Mouse (Mus musculus): Measurements from ENCODE around the gene Snx8. TPM values are rescaled to one million over a fixed set of nuclear protein-coding genes. Genes with fewer than 3 reads are reported as not detected.

Snx8 gene
- polyA plus RNA-seq, 1 experiment, result 30.3 TPM

- DNase-seq (ENCODE audit: low read depth), result no peak
- no peak for TF ChIP-seq POLR2A (IDR thresholded peaks at IDR 0.05; ENCODE audit: borderline replicate concordance, extremely low read depth, insufficient read depth, insufficient read length, poor library complexity, severe bottlenecking)
- no peak for TF ChIP-seq CTCF (IDR thresholded peaks at IDR 0.05; ENCODE audit: borderline replicate concordance, extremely low read depth, insufficient read depth, insufficient read length)
Observed at GRCm38 (mm10) chr5:140405126-140405525, 16.1 kb upstream of the Snx8 start.

- TF ChIP-seq POLR2A (IDR thresholded peaks at IDR 0.05; ENCODE audit: borderline replicate concordance, extremely low read depth, insufficient read depth, insufficient read length, poor library complexity, severe bottlenecking), result no peak
- TF ChIP-seq CTCF (IDR thresholded peaks at IDR 0.05; ENCODE audit: borderline replicate concordance, extremely low read depth, insufficient read depth, insufficient read length), result no peak
- no peak for DNase-seq (ENCODE audit: low read depth)
Observed at GRCm38 (mm10) chr5:140402640-140403270, 13.7 kb upstream of the Snx8 start.

GRCm38 (mm10) chr5:140396166-140396940 lies 7.3 kb upstream of the Snx8 start:
- peak; percentile 38; the same call in 1 of the 2 replicates for TF ChIP-seq CTCF (IDR thresholded peaks at IDR 0.05; ENCODE audit: borderline replicate concordance, extremely low read depth, insufficient read depth, insufficient read length)
- no peak for TF ChIP-seq POLR2A (IDR thresholded peaks at IDR 0.05; ENCODE audit: borderline replicate concordance, extremely low read depth, insufficient read depth, insufficient read length, poor library complexity, severe bottlenecking)
- peak; percentile 18 for DNase-seq (ENCODE audit: low read depth)

GRCm38 (mm10) chr5:140392701-140393100 lies 3.6 kb upstream of the Snx8 start:
- DNase-seq (ENCODE audit: low read depth), result no peak
- TF ChIP-seq CTCF (IDR thresholded peaks at IDR 0.05; ENCODE audit: borderline replicate concordance, extremely low read depth, insufficient read depth, insufficient read length) (no peak), POLR2A (IDR thresholded peaks at IDR 0.05; ENCODE audit: borderline replicate concordance, extremely low read depth, insufficient read depth, insufficient read length, poor library complexity, severe bottlenecking) (no peak)

GRCm38 (mm10) chr5:140391981-140392380 lies 2.9 kb upstream of the Snx8 start:
- no peak for DNase-seq (ENCODE audit: low read depth)
- TF ChIP-seq POLR2A (IDR thresholded peaks at IDR 0.05; ENCODE audit: borderline replicate concordance, extremely low read depth, insufficient read depth, insufficient read length, poor library complexity, severe bottlenecking), result no peak
- no peak for TF ChIP-seq CTCF (IDR thresholded peaks at IDR 0.05; ENCODE audit: borderline replicate concordance, extremely low read depth, insufficient read depth, insufficient read length)

- TF ChIP-seq CTCF (IDR thresholded peaks at IDR 0.05; ENCODE audit: borderline replicate concordance, extremely low read depth, insufficient read depth, insufficient read length) (no peak), POLR2A (IDR thresholded peaks at IDR 0.05; ENCODE audit: borderline replicate concordance, extremely low read depth, insufficient read depth, insufficient read length, poor library complexity, severe bottlenecking) (no peak)
- no peak for DNase-seq (ENCODE audit: low read depth)
Observed at GRCm38 (mm10) chr5:140391435-140391834, 2.4 kb upstream of the Snx8 start.

- TF ChIP-seq POLR2A (IDR thresholded peaks at IDR 0.05; ENCODE audit: borderline replicate concordance, extremely low read depth, insufficient read depth, insufficient read length, poor library complexity, severe bottlenecking) (no peak), CTCF (IDR thresholded peaks at IDR 0.05; ENCODE audit: borderline replicate concordance, extremely low read depth, insufficient read depth, insufficient read length) (no peak)
- DNase-seq (ENCODE audit: low read depth), result no peak
Observed at GRCm38 (mm10) chr5:140389647-140390046, 585 bp upstream of the Snx8 start.

- TF ChIP-seq POLR2A (IDR thresholded peaks at IDR 0.05; ENCODE audit: borderline replicate concordance, extremely low read depth, insufficient read depth, insufficient read length, poor library complexity, severe bottlenecking), result no peak
- DNase-seq (ENCODE audit: low read depth), result no peak
Observed at GRCm38 (mm10) chr5:140387816-140388510, 1.1 kb downstream of the Snx8 start.

GRCm38 (mm10) chr5:140387236-140387635 lies 1.8 kb downstream of the Snx8 start:
- DNase-seq (ENCODE audit: low read depth), result no peak
- TF ChIP-seq POLR2A (IDR thresholded peaks at IDR 0.05; ENCODE audit: borderline replicate concordance, extremely low read depth, insufficient read depth, insufficient read length, poor library complexity, severe bottlenecking) (no peak), CTCF (IDR thresholded peaks at IDR 0.05; ENCODE audit: borderline replicate concordance, extremely low read depth, insufficient read depth, insufficient read length) (no peak)

GRCm38 (mm10) chr5:140384462-140384861 lies 4.6 kb downstream of the Snx8 start:
- DNase-seq (ENCODE audit: low read depth), result no peak
- no peak for TF ChIP-seq CTCF (IDR thresholded peaks at IDR 0.05; ENCODE audit: borderline replicate concordance, extremely low read depth, insufficient read depth, insufficient read length)
- no peak for TF ChIP-seq POLR2A (IDR thresholded peaks at IDR 0.05; ENCODE audit: borderline replicate concordance, extremely low read depth, insufficient read depth, insufficient read length, poor library complexity, severe bottlenecking)

GRCm38 (mm10) chr5:140383559-140383958 lies 5.5 kb downstream of the Snx8 start:
- TF ChIP-seq POLR2A (IDR thresholded peaks at IDR 0.05; ENCODE audit: borderline replicate concordance, extremely low read depth, insufficient read depth, insufficient read length, poor library complexity, severe bottlenecking), result no peak
- TF ChIP-seq CTCF (IDR thresholded peaks at IDR 0.05; ENCODE audit: borderline replicate concordance, extremely low read depth, insufficient read depth, insufficient read length), result no peak
- no peak for DNase-seq (ENCODE audit: low read depth)
